Mouse (Mus musculus): ENCODE data around the gene Zfp512. TPM values are rescaled to one million over a fixed set of nuclear protein-coding genes. Genes with fewer than 3 reads are reported as not detected.
"Not testable (repeated sequence)": the region's sequence is repeated elsewhere in the genome, so short reads cannot be mapped to it uniquely, and the experiment has no call there.

Zfp512 gene
- polyA plus RNA-seq (2011; ENCODE audit: insufficient read length, low read depth, missing spikeins), result 24.3 and 30.1 TPM in 2 replicates

GRCm38 (mm10) chr5:31451878-31452561, at the start of gene Zfp512:
TSS of gene Zfp512 (plus strand) at chr5:31452431.
- Histone ChIP-seq H3K4me3 (ENCODE audit: insufficient read depth, low read length) (peak within 1 kb of the TSS; percentile 79), H3K4me1 (ENCODE audit: control insufficient read depth, insufficient read depth, low read length) (no peaks in the 10 kb centered on the region), H3K27ac (ENCODE audit: insufficient read depth, low read length) (0 out of 2 replicates have a peak within 1 kb of the TSS, but pooled peaks have one; percentile 48)
- TF ChIP-seq CTCF (IDR thresholded peaks at IDR 0.05; ENCODE audit: borderline replicate concordance, insufficient read depth, low read length) (no peak), POLR2A (IDR thresholded peaks at IDR 0.05; ENCODE audit: low read depth, low read length) (peak; percentile 80)

GRCm38 (mm10) chr5:31434727-31435126, 17.5 kb upstream of the Zfp512 start:
- not testable (repeated sequence) for H3K4me1 ChIP-seq (ENCODE audit: control insufficient read depth, insufficient read depth, low read length); H3K4me3 ChIP-seq (ENCODE audit: insufficient read depth, low read length); H3K27ac ChIP-seq (ENCODE audit: insufficient read depth, low read length)

GRCm38 (mm10) chr5:31451336-31451735, 895 bp upstream of the Zfp512 start:
- H3K27ac ChIP-seq (ENCODE audit: insufficient read depth, low read length), result no peak overlapping the region
- no peaks in the 10 kb centered on the region for H3K4me1 ChIP-seq (ENCODE audit: control insufficient read depth, insufficient read depth, low read length)
- TF ChIP-seq POLR2A (IDR thresholded peaks at IDR 0.05; ENCODE audit: low read depth, low read length), result no peak
- no peak for TF ChIP-seq CTCF (IDR thresholded peaks at IDR 0.05; ENCODE audit: borderline replicate concordance, insufficient read depth, low read length)
- no peak overlapping the region for H3K4me3 ChIP-seq (ENCODE audit: insufficient read depth, low read length)

GRCm38 (mm10) chr5:31452562-31452878, 289 bp downstream of the Zfp512 start:
- TF ChIP-seq CTCF (IDR thresholded peaks at IDR 0.05; ENCODE audit: borderline replicate concordance, insufficient read depth, low read length) (no peak), POLR2A (IDR thresholded peaks at IDR 0.05; ENCODE audit: low read depth, low read length) (no peak)
- Histone ChIP-seq H3K4me1 (ENCODE audit: control insufficient read depth, insufficient read depth, low read length) (no peaks in the 10 kb centered on the region), H3K4me3 (ENCODE audit: insufficient read depth, low read length) (peak overlapping the region; percentile 79), H3K27ac (ENCODE audit: insufficient read depth, low read length) (0 out of 2 replicates have a peak overlapping the region, but pooled peaks have one; percentile 48)

- Histone ChIP-seq H3K4me3 (ENCODE audit: insufficient read depth, low read length) (peak overlapping the region; percentile 79), H3K4me1 (ENCODE audit: control insufficient read depth, insufficient read depth, low read length) (no peaks in the 10 kb centered on the region), H3K27ac (ENCODE audit: insufficient read depth, low read length) (no peak overlapping the region)
- TF ChIP-seq POLR2A (IDR thresholded peaks at IDR 0.05; ENCODE audit: low read depth, low read length), result no peak; the same call in 1 of the 2 replicates
- no peak for TF ChIP-seq CTCF (IDR thresholded peaks at IDR 0.05; ENCODE audit: borderline replicate concordance, insufficient read depth, low read length)
Observed at GRCm38 (mm10) chr5:31452886-31453410, 717 bp downstream of the Zfp512 start.

- TF ChIP-seq CTCF (IDR thresholded peaks at IDR 0.05; ENCODE audit: borderline replicate concordance, insufficient read depth, low read length) (no peak), POLR2A (IDR thresholded peaks at IDR 0.05; ENCODE audit: low read depth, low read length) (no peak)
- Histone ChIP-seq H3K4me1 (ENCODE audit: control insufficient read depth, insufficient read depth, low read length) (no peaks in the 10 kb centered on the region), H3K4me3 (ENCODE audit: insufficient read depth, low read length) (no peak overlapping the region), H3K27ac (ENCODE audit: insufficient read depth, low read length) (no peak overlapping the region)
Observed at GRCm38 (mm10) chr5:31467798-31468197, 15.6 kb downstream of the Zfp512 start.

GRCm38 (mm10) chr5:31469711-31470110, 17.5 kb downstream of the Zfp512 start:
- no peak overlapping the region for H3K4me3 ChIP-seq (ENCODE audit: insufficient read depth, low read length)
- TF ChIP-seq POLR2A (IDR thresholded peaks at IDR 0.05; ENCODE audit: low read depth, low read length), result no peak
- no peak for TF ChIP-seq CTCF (IDR thresholded peaks at IDR 0.05; ENCODE audit: borderline replicate concordance, insufficient read depth, low read length)
- H3K4me1 ChIP-seq (ENCODE audit: control insufficient read depth, insufficient read depth, low read length), result no peaks in the 10 kb centered on the region
- no peak overlapping the region for H3K27ac ChIP-seq (ENCODE audit: insufficient read depth, low read length)

- no peak for TF ChIP-seq CTCF (IDR thresholded peaks at IDR 0.05; ENCODE audit: borderline replicate concordance, insufficient read depth, low read length)
- TF ChIP-seq POLR2A (IDR thresholded peaks at IDR 0.05; ENCODE audit: low read depth, low read length), result no peak
- H3K4me3 ChIP-seq (ENCODE audit: insufficient read depth, low read length), result no peak overlapping the region
- no peak overlapping the region for H3K27ac ChIP-seq (ENCODE audit: insufficient read depth, low read length)
- no peaks in the 10 kb centered on the region for H3K4me1 ChIP-seq (ENCODE audit: control insufficient read depth, insufficient read depth, low read length)
Observed at GRCm38 (mm10) chr5:31470334-31470733, 18.1 kb downstream of the Zfp512 start.

GRCm38 (mm10) chr5:31480536-31480935, 28.3 kb downstream of the Zfp512 start:
- H3K4me1 ChIP-seq (ENCODE audit: control insufficient read depth, insufficient read depth, low read length), result no peaks in the 10 kb centered on the region
- no peak overlapping the region for H3K4me3 ChIP-seq (ENCODE audit: insufficient read depth, low read length)
- no peak overlapping the region for H3K27ac ChIP-seq (ENCODE audit: insufficient read depth, low read length)
- no peak for TF ChIP-seq CTCF (IDR thresholded peaks at IDR 0.05; ENCODE audit: borderline replicate concordance, insufficient read depth, low read length)
- no peak for TF ChIP-seq POLR2A (IDR thresholded peaks at IDR 0.05; ENCODE audit: low read depth, low read length)

GRCm38 (mm10) chr5:31485440-31485839, 33.2 kb downstream of the Zfp512 start, which contains the start of gene 4930548H24Rik:
TSS of gene 4930548H24Rik (plus strand) at chr5:31485740.
- H3K4me1 ChIP-seq (ENCODE audit: control insufficient read depth, insufficient read depth, low read length), result no peaks in the 10 kb centered on the region
- TF ChIP-seq POLR2A (IDR thresholded peaks at IDR 0.05; ENCODE audit: low read depth, low read length), result no peak
- no peak for TF ChIP-seq CTCF (IDR thresholded peaks at IDR 0.05; ENCODE audit: borderline replicate concordance, insufficient read depth, low read length)
- no peak within 1 kb of the TSS for H3K27ac ChIP-seq (ENCODE audit: insufficient read depth, low read length)
- no peak within 1 kb of the TSS for H3K4me3 ChIP-seq (ENCODE audit: insufficient read depth, low read length)
